Mouse (Mus musculus) c-Kit-positive CD71-positive TER-119-positive erythroid progenitor cells, embryonic 14.5 days (primary cell): ENCODE data around the gene Rps6kc1.
"Not testable (repeated sequence)": the region's sequence is repeated elsewhere in the genome, so short reads cannot be mapped to it uniquely, and the experiment has no call there.

Experiments used
- DNase-seq: peaks from one replicate; pipeline ENCODE4 v3.0.0-alpha.2; 2013; ENCODE audit warnings: low spot score

The Rps6kc1 gene

DNA sequence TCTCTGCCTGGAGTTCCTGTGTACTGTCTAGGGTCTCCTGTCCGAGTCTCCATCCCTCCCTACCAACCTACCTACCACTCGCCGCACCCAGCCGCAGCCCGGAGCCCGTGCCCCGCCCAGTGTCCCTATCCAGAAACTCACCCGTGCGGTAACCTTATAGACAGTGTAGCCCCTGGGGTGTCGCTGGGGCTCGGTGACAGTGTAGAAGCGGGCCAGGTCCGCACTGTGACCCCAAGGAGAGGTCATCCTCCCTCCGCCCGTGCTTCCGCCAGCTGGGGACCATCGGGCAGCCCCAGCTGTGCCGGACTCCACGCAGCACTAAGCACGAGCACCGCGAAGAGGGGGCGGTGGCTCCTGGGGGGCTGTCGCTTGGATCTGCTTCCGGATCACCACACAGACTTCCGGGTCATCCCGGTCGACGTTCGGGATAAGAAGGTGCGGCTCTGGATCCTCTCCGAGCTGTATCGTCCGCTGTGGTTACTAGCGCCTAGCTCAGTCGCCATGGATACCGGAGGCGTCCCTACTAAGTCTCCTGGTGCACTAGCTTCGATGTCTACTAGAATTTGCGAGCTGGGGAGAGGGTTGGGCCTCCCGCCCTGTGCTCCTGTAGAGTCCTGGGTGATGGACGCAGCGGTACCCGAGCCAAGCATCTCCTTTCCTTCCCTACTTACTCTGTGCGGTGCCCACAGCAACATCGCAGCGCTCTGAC is at the start of gene Rps6kc1:
TSS of gene Rps6kc1 (minus strand) at position 356 of the 709 bp plus-strand sequence.
- DNase-seq, result peak; percentile 86

- peak; percentile 19 for DNase-seq
Observed at GRCm38 (mm10) chr1:190958821-190959220, 47.3 kb upstream of the Rps6kc1 start.

DNA sequence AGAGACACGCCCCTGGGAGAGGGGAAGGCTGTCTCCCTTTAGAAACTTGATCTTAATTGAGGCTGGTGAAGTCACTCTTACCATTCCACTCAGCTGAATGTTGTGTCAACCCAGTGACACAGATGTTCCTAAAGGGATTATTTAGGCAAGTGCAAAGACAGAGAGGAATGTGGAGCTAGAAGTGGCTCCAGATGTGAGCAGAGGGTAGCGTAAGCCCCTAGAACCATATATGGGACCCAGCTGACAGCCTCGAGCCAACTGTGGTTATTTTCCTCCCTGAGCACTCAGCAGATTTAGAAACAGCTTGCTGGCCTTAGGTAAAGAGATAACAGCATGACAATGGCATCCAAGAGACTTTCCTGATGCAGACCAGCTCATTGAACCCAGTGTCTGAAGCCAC is 41.4 kb upstream of the Rps6kc1 start:
- DNase-seq, result no peak

DNA sequence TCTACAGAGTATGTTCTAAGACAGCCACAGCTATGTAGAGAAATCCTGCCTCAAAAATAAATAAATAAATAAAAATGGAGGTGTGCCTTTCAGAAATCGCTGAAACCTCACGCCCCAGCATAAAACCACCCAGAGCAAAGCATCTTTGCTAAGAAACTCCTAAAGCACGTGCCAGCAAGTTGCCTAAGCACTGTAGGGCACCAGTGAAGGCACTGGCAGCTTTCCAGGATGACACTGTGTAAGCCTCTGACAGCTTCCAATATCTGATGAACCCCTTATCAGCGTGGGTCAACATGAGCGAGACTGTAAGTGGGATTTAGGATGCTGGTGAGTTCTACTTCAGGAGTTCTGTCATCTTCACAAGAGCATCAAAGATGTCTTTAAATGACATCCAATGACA is 39.4 kb upstream of the Rps6kc1 start:
- DNase-seq, result no peak

DNA sequence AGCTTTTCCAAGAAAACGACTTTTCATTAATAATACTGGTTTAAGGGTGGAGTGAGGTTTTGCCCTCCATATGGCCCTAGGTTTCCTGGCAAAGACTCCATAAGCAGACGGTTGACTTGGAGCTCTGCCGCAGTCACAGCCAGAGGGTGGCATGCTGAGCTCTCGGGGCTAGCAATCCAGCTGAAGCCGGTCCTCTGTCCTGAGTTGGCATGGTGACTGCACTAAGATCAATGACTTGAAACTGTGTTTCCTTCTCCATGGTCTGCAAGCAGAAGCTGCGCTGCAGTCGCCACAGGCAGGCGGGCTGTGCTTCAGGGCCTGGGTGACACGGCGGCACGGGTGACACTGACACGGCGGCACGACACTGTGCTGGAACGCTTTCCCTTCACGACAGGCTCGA is 37.3 kb upstream of the Rps6kc1 start:
- DNase-seq, result no peak

DNA sequence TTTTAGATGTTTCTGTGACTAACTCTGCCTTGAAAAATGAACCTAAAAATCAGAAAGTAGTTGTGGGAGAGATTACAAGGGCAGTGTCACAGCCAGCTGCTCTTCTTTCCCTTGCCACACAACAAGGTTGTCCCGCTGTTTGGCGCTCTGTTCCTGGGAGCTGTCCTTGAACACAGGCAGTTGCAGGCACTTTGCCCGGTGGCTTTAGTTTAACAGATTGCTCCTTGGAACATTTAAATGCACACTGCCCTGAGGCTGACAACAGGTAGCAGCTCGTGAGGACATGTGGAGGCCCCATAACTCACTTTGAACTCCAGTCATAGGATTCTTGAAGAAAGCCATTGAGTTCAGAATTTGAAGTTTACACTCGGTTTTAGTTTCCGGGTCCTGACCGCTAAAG is 36.9 kb upstream of the Rps6kc1 start:
- DNase-seq, result no peak

- DNase-seq, result no peak
Observed at GRCm38 (mm10) chr1:190947986-190948385, 36.4 kb upstream of the Rps6kc1 start.

GRCm38 (mm10) chr1:190944109-190944760 is 32.7 kb upstream of the Rps6kc1 start:
- DNase-seq, result peak; percentile 42

DNA sequence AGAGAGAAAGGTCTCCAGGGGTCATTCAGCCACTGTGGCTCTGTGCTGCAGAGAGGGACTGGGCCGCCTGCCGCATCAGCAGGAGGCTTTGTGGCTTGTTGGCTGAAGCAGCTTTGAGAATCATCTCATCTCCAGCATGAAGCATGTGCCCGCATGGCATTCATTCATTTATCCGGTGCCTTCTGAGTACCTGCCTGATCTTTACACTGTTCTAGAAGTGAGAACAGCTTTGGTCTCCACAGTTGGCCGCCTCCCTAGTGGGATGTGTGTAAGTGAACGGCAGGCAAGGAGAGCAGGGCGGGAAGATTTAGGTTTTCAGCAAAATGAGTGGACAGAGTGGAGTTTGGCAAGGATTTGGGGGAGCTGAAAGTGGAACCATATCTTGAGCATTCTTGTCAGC is 28.2 kb upstream of the Rps6kc1 start:
- no peak for DNase-seq

DNA sequence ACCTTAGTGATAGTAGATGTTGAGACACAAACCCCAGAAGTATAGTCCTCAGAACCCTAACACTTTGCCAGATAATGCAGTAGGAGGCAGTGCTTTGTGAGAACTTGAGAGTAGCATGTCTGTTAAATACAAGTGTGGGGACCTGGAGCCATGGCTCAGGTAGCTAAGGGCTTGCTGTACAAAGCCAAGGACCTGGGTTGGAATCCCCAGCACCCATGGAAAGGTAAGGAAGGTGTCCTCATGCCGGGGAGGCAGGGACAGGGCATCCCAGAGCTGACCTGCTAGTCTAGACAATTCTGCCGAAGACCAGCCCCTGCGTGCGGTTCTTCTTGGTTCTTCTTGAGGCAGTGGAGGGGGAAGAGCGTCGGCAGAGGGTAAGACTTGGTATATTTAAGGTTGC is 18.6 kb upstream of the Rps6kc1 start:
- no peak for DNase-seq

DNA sequence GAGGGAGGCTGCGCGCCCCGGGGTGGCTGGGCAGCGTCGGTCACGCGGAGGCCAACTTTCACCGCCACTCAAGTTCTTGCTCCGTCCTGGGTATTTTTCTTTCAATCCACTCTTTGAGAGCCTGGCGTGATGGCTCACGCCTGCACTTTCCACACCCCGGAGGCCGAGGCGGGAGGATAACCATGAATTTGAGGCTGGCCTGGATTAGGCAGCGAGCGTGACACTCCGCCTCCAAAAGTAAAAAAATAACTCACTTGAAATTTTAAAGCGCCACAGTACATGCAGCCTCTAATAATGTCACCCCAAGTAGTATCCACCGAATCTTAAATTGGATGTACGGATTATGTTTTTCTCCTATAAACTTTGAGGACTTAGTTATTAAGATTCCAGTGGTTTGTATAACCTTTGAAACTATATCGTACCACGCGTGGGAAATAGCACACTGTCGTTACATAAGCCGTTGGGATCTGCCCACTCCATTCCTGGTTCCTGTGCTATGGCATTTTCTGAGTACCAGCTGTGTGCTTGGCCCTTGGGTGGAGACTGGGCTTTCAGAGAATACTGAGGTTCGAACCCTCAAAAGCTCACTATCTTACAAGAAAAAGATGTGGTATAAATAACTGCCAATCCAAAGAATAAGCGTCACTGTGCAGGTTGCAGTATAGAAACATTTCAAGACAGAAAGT is 17.6 kb upstream of the Rps6kc1 start:
- DNase-seq, result peak; percentile 42

DNA sequence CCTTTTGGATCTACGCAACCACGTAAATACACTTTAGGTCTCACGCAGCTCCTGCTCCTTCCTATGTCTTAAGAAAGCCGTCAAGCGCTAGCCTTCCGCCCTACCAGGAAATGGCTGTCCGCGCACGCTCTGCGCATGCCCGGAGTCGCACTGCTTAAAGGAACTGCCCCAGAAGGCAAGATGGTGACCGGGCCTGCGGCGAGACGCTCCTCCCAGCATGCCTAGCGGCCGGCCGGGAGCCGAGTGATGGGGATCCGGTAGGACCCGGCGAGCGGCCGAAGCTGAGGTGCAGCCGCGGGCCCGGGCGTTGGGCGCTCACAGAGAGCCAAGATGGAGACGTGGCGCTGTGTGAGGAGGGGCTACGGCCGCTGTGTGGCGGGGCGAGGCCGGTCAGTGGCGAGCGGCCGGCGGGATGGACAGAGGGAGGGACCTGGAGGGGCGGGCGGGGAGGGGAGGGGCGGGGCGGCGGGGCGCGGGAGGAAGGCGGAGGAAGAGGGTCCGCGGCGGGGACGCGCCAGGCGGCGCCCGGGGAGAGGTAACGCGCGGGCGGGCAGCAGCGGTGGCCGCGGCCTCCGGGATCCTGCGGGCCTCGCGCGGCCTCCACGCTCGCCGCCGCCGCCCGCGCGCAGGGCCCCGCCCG is 16.9 kb upstream of the Rps6kc1 start:
- peak; percentile 98 for DNase-seq

- DNase-seq, result no peak
Observed at GRCm38 (mm10) chr1:190927751-190928369, 16.3 kb upstream of the Rps6kc1 start.

- no peak for DNase-seq
Observed at GRCm38 (mm10) chr1:190927311-190927710, 15.7 kb upstream of the Rps6kc1 start.

DNA sequence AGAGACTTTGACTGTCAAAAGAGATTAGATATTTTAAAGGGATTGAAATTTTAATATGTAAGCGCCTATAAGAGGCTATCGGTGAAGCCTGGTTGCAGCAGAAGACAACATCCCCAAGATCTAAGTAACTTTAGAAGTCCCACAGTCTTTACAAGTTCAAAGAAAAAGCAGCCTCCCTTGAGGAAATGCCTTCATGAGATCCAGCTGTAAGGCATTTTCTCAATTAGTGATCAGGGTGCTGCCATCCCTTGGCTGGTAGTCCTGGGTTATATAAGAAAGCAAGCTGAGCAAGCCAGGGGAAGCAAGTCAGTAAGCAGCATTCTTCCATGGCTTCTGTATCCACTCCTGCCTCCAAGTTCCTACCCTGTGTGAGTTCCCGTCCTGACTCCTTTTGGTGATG is 13.2 kb upstream of the Rps6kc1 start, which contains the start of gene Angel2:
TSS of gene Angel2 (plus strand) at position 301 of the 400 bp plus-strand sequence.
- not testable (repeated sequence) for DNase-seq

GRCm38 (mm10) chr1:190919725-190920469 is 8.3 kb upstream of the Rps6kc1 start:
- DNase-seq, result no peak

DNA sequence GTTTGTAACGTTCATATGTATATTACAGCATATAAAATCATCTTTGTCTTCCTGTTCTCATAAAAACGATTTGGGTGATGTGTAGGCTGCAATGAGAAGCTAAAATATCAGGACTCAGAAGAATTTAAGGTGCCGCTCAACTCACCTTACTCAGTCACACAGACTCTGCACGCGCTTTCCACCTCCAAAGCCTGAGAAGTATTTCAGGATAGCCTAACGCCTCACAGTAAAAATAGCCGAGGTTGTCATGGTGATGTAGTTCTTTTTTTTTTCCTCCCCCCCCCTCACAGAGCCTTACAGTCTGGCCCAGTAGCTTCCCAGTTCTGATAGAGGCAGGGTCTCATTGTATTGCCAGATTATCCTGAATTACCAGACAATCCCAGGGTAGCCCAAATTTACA is 7.4 kb upstream of the Rps6kc1 start:
- no peak for DNase-seq

DNA sequence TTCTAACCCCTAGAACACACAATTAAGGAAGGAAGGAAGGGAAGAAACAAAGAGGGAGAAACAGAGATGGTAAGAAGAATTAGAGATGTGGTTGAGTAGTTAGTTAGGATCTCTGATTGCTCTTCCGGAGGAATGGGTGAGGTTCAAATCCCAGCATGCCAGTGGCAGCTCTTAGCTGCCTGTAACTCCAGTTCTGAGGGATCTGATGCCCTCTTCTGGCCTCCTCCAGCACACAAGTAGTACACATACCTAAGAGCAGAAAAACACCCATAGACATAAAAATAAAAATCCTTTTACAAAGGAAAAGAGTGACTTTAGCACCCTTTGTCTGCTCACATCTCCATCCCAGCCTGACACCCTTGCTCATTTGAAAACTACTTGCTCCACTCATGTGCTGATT is 1.1 kb upstream of the Rps6kc1 start:
- no peak for DNase-seq

DNA sequence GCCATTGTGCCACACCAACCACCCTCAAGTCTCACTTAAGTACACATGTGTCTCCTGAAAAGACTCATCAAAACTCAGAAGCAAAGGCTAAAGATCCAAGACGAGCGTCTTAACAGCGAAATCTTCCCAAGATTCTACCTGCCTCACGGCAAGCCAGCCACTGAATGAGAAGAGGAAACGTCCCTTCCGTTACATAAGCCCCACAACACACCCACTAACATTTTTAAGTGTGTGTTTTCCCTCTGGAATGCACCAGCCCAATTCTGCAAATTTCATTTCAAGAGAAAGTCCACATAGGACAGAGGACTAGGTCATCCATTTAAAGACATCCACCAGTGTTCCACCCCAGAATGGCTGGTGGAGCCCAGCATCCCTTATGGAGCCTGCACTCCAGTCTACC is 734 bp downstream of the Rps6kc1 start:
- DNase-seq, result no peak

GRCm38 (mm10) chr1:190904714-190905113 is 6.9 kb downstream of the Rps6kc1 start:
- DNase-seq, result no peak

- DNase-seq, result no peak
Observed at GRCm38 (mm10) chr1:190904136-190904535, 7.4 kb downstream of the Rps6kc1 start.
